In genomic region chr17:79180277-79181130, GRCm38 (mm10) we compare ENCODE assay signal across 9 mouse cellular contexts.
DNase-seq lines count a peak whose midpoint lies in the region; ATAC-seq lines count a peak whose summit lies in the region.
"Had no signal": no experiment of that assay in that cellular context is flagged by ENCODE, and none has a peak within 500 bp of the region (broad histone marks: within the 10 kb centered on the region; RNA-seq: fewer than 3 reads in every experiment).

No protein-coding gene starts in this region.

- no peak overlapping the region for H3K4me2 ChIP-seq in hindbrain, embryonic 14.5 days (replicated peaks)

- H3K4me3 ChIP-seq in hindbrain, embryonic 14.5 days (replicated peaks; ENCODE audit: low read length) = no peak overlapping the region

- no peaks in the 10 kb centered on the region for H3K36me3 ChIP-seq in hindbrain, embryonic 14.5 days (replicated peaks; ENCODE audit: control insufficient read depth, insufficient read depth)

- H3K4me1 ChIP-seq in hindbrain, embryonic 14.5 days (replicated peaks; ENCODE audit: control insufficient read depth, insufficient read depth, low read length) = no peaks in the 10 kb centered on the region

- no peak overlapping the region for H3K9ac ChIP-seq in hindbrain, embryonic 14.5 days

- no peaks in the 10 kb centered on the region for H3K27me3 ChIP-seq in hindbrain, embryonic 14.5 days (ENCODE audit: control insufficient read depth, insufficient read depth, low read length)

- no peaks in the 10 kb centered on the region for H3K9me3 ChIP-seq in hindbrain, embryonic 14.5 days (ENCODE audit: control insufficient read depth, low read length)

- H3K27ac ChIP-seq in hindbrain, embryonic 14.5 days = no peak overlapping the region

- 60% methylated on average over 3 of the region's 3 CpGs for WGBS in hindbrain, embryonic 14.5 days

- DNase-seq in right cerebral cortex, postnatal 4 days = peak; percentile 7
- no peak for DNase-seq in right cerebral cortex, postnatal 25 days
- DNase-seq in hindbrain, embryonic 14.5 days (ENCODE audit: low spot score) = peak; percentile 42
- peak; percentile 60 for DNase-seq in lung, postnatal 25 days (ENCODE audit: low spot score)
- peak; percentile 11 to 44 for DNase-seq in urinary bladder, postnatal 36 days (ENCODE audit: low spot score in 2 of 2)
- DNase-seq in adrenal gland, postnatal 10 days = no peak
- DNase-seq in kidney, adult 9 months = no peak
- DNase-seq: gastrocnemius, postnatal 14 days; thymus, postnatal 4 days had no signal

- peak; percentile 60; the same call in 1 of the 2 replicates for ATAC-seq in hindbrain, embryonic 14.5 days (ENCODE audit: low FRiP score)

Comparison
In these comparisons a context has a peak if more than half of its experiments do, and no peak if none do; other contexts are left out.
1. DNase-seq: peak in right cerebral cortex, postnatal 4 days (single experiment), hindbrain, embryonic 14.5 days (single experiment), lung, postnatal 25 days (single experiment) and urinary bladder, postnatal 36 days (2 of 2); none in right cerebral cortex, postnatal 25 days (single experiment), adrenal gland, postnatal 10 days (single experiment) and kidney, adult 9 months (single experiment).